Mouse (Mus musculus) liver, embryonic 14.5 days (tissue): ENCODE measurements at regions not wholly inside any gene's neighbourhood (a gene's known extent, or its start where the extent isn't known, plus 50 kb on each side); places are given as distances from the start of the nearest gene placed in this dataset.

Experiments
- CTCF ChIP-seq: IDR thresholded peaks from 2 replicates; pipeline ENCODE4 v1.5.1; 2016; ENCODE audit warnings: antibody characterized with exemption, low read depth, control low read depth
- EP300 ChIP-seq: IDR thresholded peaks from 2 replicates; pipeline ENCODE4 v1.6.1; 2016; ENCODE audit warnings: antibody characterized with exemption, low read depth

GRCm38 (mm10) chr15:62901955-62902354 is 943.0 kb downstream of the Gsdmc2 start:
- TF ChIP-seq EP300, result no peak
- TF ChIP-seq CTCF, result no peak
